In genomic region chr10:41488877-41489276, GRCm38 (mm10) we compare ENCODE assay signal across 8 mouse cellular contexts. TPM values are rescaled to one million over a fixed set of nuclear protein-coding genes. Genes with fewer than 3 reads are reported as not detected.
DNase-seq lines count a peak whose midpoint lies in the region; ATAC-seq and TF ChIP-seq lines count a peak whose summit lies in the region.

No protein-coding gene starts in this region.

- peak overlapping the region; percentile 98 for H3K4me2 ChIP-seq in forebrain, embryonic 12.5 days
- peak overlapping the region; percentile 100 for H3K4me2 ChIP-seq in limb, embryonic 15.5 days
- peak overlapping the region; percentile 99 for H3K4me2 ChIP-seq in stomach, embryonic 14.5 days (replicated peaks; ENCODE audit: low read depth, low read length)

- no peak overlapping the region for H3K27ac ChIP-seq in spleen, adult 2 months (ENCODE audit: insufficient read depth, low read length)
- no peak overlapping the region for H3K27ac ChIP-seq in forebrain, embryonic 12.5 days
- no peak overlapping the region for H3K27ac ChIP-seq in limb, embryonic 15.5 days
- no peak overlapping the region for H3K27ac ChIP-seq in stomach, embryonic 14.5 days (ENCODE audit: low read length)

- no peak for TF ChIP-seq POLR2A in spleen, adult 2 months (IDR thresholded peaks at IDR 0.05; ENCODE audit: low read depth, low read length)

- TF ChIP-seq CTCF in spleen, adult 2 months (IDR thresholded peaks at IDR 0.05; ENCODE audit: extremely low read depth, insufficient read depth, insufficient read length, insufficient replicate concordance), result no peak

- peak overlapping the region; percentile 19; the same call in 1 of the 2 replicates for H3K4me3 ChIP-seq in spleen, adult 2 months (ENCODE audit: extremely low read depth, insufficient read depth, insufficient read length)
- H3K4me3 ChIP-seq in forebrain, embryonic 12.5 days (replicated peaks), result peak overlapping the region; percentile 63
- peak overlapping the region; percentile 68 for H3K4me3 ChIP-seq in limb, embryonic 15.5 days
- peak overlapping the region; percentile 74 for H3K4me3 ChIP-seq in stomach, embryonic 14.5 days (ENCODE audit: low read depth, low read length)

- DNase-seq in spleen, adult 2 months (ENCODE audit: low read depth in 1 of 2, low spot score in 2 of 2), result no peak
- DNase-seq in spleen, postnatal 36 days (ENCODE audit: low spot score in 2 of 2), result no peak
- no peak for DNase-seq in urinary bladder, postnatal 14 days (ENCODE audit: low spot score)
- no peak for DNase-seq in embryo, embryonic 10 days (ENCODE audit: low spot score)
- DNase-seq in right cerebral cortex, postnatal 4 days, result no peak

- peak overlapping the region; percentile 68 for H3K9ac ChIP-seq in forebrain, embryonic 12.5 days
- H3K9ac ChIP-seq in limb, embryonic 15.5 days, result 0 out of 2 replicates have a peak overlapping the region, but pooled peaks have one; percentile 66
- 0 out of 2 replicates have a peak overlapping the region, but pooled peaks have one; percentile 58 for H3K9ac ChIP-seq in stomach, embryonic 14.5 days (replicated peaks; ENCODE audit: low read depth, low read length)

- WGBS in spleen, adult 2 months, result 30% methylated on average over 7 of the region's 7 CpGs
- 60% methylated on average over 7 of the region's 7 CpGs for WGBS in forebrain, embryonic 12.5 days
- 35% methylated on average over 7 of the region's 7 CpGs for WGBS in limb, embryonic 15.5 days
- WGBS in stomach, embryonic 14.5 days, result 33% methylated on average over 7 of the region's 7 CpGs

- peaks cover 34% of the 10 kb centered on the region for H3K36me3 ChIP-seq in spleen, adult 2 months (ENCODE audit: control insufficient read depth, insufficient read depth, low read length)
- peaks cover 47% of the 10 kb centered on the region for H3K36me3 ChIP-seq in forebrain, embryonic 12.5 days (replicated peaks)
- peaks cover 43% of the 10 kb centered on the region for H3K36me3 ChIP-seq in limb, embryonic 15.5 days
- peaks cover 20% of the 10 kb centered on the region; the same call in 1 of the 2 replicates for H3K36me3 ChIP-seq in stomach, embryonic 14.5 days (ENCODE audit: control insufficient read depth, insufficient read depth, low read length)

- ATAC-seq in forebrain, embryonic 12.5 days (ENCODE audit: low FRiP score), result no peak
- ATAC-seq in limb, embryonic 15.5 days (ENCODE audit: insufficient number of reproducible peaks, low FRiP score, low TSS enrichment, low read depth), result no peak
- ATAC-seq in stomach, embryonic 14.5 days (ENCODE audit: insufficient number of reproducible peaks, insufficient read depth, low FRiP score, low read depth), result no peak

- H3K27me3 ChIP-seq in spleen, adult 2 months (ENCODE audit: control insufficient read depth, insufficient read depth, low read length), result no peaks in the 10 kb centered on the region
- no peaks in the 10 kb centered on the region for H3K27me3 ChIP-seq in forebrain, embryonic 12.5 days
- H3K27me3 ChIP-seq in limb, embryonic 15.5 days, result no peaks in the 10 kb centered on the region
- H3K27me3 ChIP-seq in stomach, embryonic 14.5 days (ENCODE audit: control insufficient read depth, insufficient read depth, low read length), result no peaks in the 10 kb centered on the region

- H3K4me1 ChIP-seq in spleen, adult 2 months (ENCODE audit: control insufficient read depth, insufficient read depth, insufficient read length), result no peaks in the 10 kb centered on the region; the same call in none of the 2 replicates
- peaks cover 34% of the 10 kb centered on the region for H3K4me1 ChIP-seq in forebrain, embryonic 12.5 days
- H3K4me1 ChIP-seq in limb, embryonic 15.5 days, result peaks cover 27% of the 10 kb centered on the region
- H3K4me1 ChIP-seq in stomach, embryonic 14.5 days (ENCODE audit: control insufficient read depth, insufficient read depth, low read length), result peaks cover 24% of the 10 kb centered on the region

- no peaks in the 10 kb centered on the region for H3K9me3 ChIP-seq in forebrain, embryonic 12.5 days
- no peaks in the 10 kb centered on the region for H3K9me3 ChIP-seq in limb, embryonic 15.5 days
- no peaks in the 10 kb centered on the region for H3K9me3 ChIP-seq in stomach, embryonic 14.5 days (ENCODE audit: control insufficient read depth, low read depth, low read length)

RNA-seq across cellular contexts. Expression of gene Smpd2, which starts 1.3 kb away (rescaled TPM):
- 35.6 and 36.3 TPM in 2 replicates for polyA plus RNA-seq in spleen, adult 2 months (2012; rRNA removed)
- polyA plus RNA-seq in forebrain, embryonic 12.5 days (2016; fragmentation: Nextera tagmentation; extraction: Ambion mirVana), result 52.2 and 52.3 TPM in 2 replicates
- polyA plus RNA-seq in limb, embryonic 15.5 days (2015; fragmentation: Nextera tagmentation; extraction: Ambion mirVana), result 51.4 and 56.2 TPM in 2 replicates
- 55.1 and 59.6 TPM in 2 replicates for polyA plus RNA-seq in stomach, embryonic 14.5 days (2014; fragmentation: Nextera tagmentation; extraction: Ambion mirVana)

RNA-seq across cellular contexts. Expression of gene Ppil6, which starts 1.4 kb away (rescaled TPM):
- 0.08 TPM in 1 of 2 replicates, not detected in the other for polyA plus RNA-seq in spleen, adult 2 months (2012; rRNA removed)
- polyA plus RNA-seq in forebrain, embryonic 12.5 days (2016; fragmentation: Nextera tagmentation; extraction: Ambion mirVana), result 1.1 and 1.7 TPM in 2 replicates
- 0.18 and 0.82 TPM in 2 replicates for polyA plus RNA-seq in limb, embryonic 15.5 days (2015; fragmentation: Nextera tagmentation; extraction: Ambion mirVana)
- polyA plus RNA-seq in stomach, embryonic 14.5 days (2014; fragmentation: Nextera tagmentation; extraction: Ambion mirVana), result 1.8 and 2.2 TPM in 2 replicates

RNA-seq across cellular contexts. Expression of gene Mical1, which starts 12.8 kb away (rescaled TPM):
- polyA plus RNA-seq in spleen, adult 2 months (2012; rRNA removed), result 130 and 143 TPM in 2 replicates
- 48.8 and 50.3 TPM in 2 replicates for polyA plus RNA-seq in forebrain, embryonic 12.5 days (2016; fragmentation: Nextera tagmentation; extraction: Ambion mirVana)
- 36.0 and 40.8 TPM in 2 replicates for polyA plus RNA-seq in limb, embryonic 15.5 days (2015; fragmentation: Nextera tagmentation; extraction: Ambion mirVana)
- 39.3 and 42.8 TPM in 2 replicates for polyA plus RNA-seq in stomach, embryonic 14.5 days (2014; fragmentation: Nextera tagmentation; extraction: Ambion mirVana)

RNA-seq across cellular contexts. Expression of gene Cd164, which starts 30.3 kb away (rescaled TPM):
- polyA plus RNA-seq in spleen, adult 2 months (2012; rRNA removed), result 65.3 and 76.3 TPM in 2 replicates
- 104 and 110 TPM in 2 replicates for polyA plus RNA-seq in forebrain, embryonic 12.5 days (2016; fragmentation: Nextera tagmentation; extraction: Ambion mirVana)
- 180 and 186 TPM in 2 replicates for polyA plus RNA-seq in limb, embryonic 15.5 days (2015; fragmentation: Nextera tagmentation; extraction: Ambion mirVana)
- polyA plus RNA-seq in stomach, embryonic 14.5 days (2014; fragmentation: Nextera tagmentation; extraction: Ambion mirVana), result 178 and 202 TPM in 2 replicates

RNA-seq across cellular contexts. Expression of gene Zbtb24, which starts 38.7 kb away (rescaled TPM):
- polyA plus RNA-seq in spleen, adult 2 months (2012; rRNA removed), result 13.2 and 16.4 TPM in 2 replicates
- polyA plus RNA-seq in forebrain, embryonic 12.5 days (2016; fragmentation: Nextera tagmentation; extraction: Ambion mirVana), result 20.6 and 20.8 TPM in 2 replicates
- 18.4 and 19.2 TPM in 2 replicates for polyA plus RNA-seq in limb, embryonic 15.5 days (2015; fragmentation: Nextera tagmentation; extraction: Ambion mirVana)
- polyA plus RNA-seq in stomach, embryonic 14.5 days (2014; fragmentation: Nextera tagmentation; extraction: Ambion mirVana), result 16.7 and 19.2 TPM in 2 replicates

Comparison
In these comparisons a context has a peak if more than half of its experiments do, and no peak if none do; other contexts are left out.
1. H3K4me3 ChIP-seq: peak in every context shown above with its lines; median percentile 74 in stomach, embryonic 14.5 days; 68 in limb, embryonic 15.5 days; 63 in forebrain, embryonic 12.5 days; 19 in spleen, adult 2 months.